Mouse (Mus musculus) midbrain, embryonic 14.5 days (tissue): ENCODE measurements around the gene Tmem37. TPM values are rescaled to one million over a fixed set of nuclear protein-coding genes. Genes with fewer than 3 reads are reported as not detected.

Experiments used
- ATAC-seq: fragments of 200-750 bp; cut with Nextera tagmentation; 2 replicates; pipeline ENCODE4 v1.8.0; 2017; ENCODE audit warnings: moderate number of reproducible peaks, moderate library complexity; ENCODE audit not compliant: low FRiP score, low TSS enrichment
- DNase-seq: peaks from one replicate; pipeline ENCODE4 v3.0.0-alpha.2; 2015
- H3K27ac ChIP-seq: fragments of 300-500 bp; sonication (generic); replicated peaks from 2 replicates; pipeline ENCODE4 v1.5.1; 2014; ENCODE audit warnings: mild to moderate bottlenecking, low read depth, low read length, moderate library complexity
- H3K27me3 ChIP-seq: fragments of 300-500 bp; sonication (generic); 2 replicates; pipeline ENCODE4 v1.6.1; 2014; ENCODE audit warnings: low read length, control low read depth, mixed read lengths; ENCODE audit not compliant: control insufficient read depth, insufficient read depth
- H3K36me3 ChIP-seq: fragments of 300-500 bp; sonication (generic); 2 replicates; pipeline ENCODE4 v1.6.1; 2014; ENCODE audit warnings: low read length, control low read depth; ENCODE audit not compliant: control insufficient read depth, insufficient read depth
- H3K4me1 ChIP-seq: fragments of 300-500 bp; sonication (generic); 2 replicates; pipeline ENCODE4 v1.6.1; 2014; ENCODE audit warnings: mild to moderate bottlenecking, antibody characterized with exemption, low read length, control low read depth; ENCODE audit not compliant: control insufficient read depth, insufficient read depth
- H3K4me2 ChIP-seq: fragments of 300-500 bp; sonication (generic); 2 replicates; pipeline ENCODE4 v1.6.1; 2014; ENCODE audit warnings: mild to moderate bottlenecking, low read length, moderate library complexity
- H3K4me3 ChIP-seq: fragments of 300-500 bp; sonication (generic); replicated peaks from 2 replicates; pipeline ENCODE4 v1.5.1; 2014; ENCODE audit warnings: low read depth, low read length
- H3K9ac ChIP-seq: fragments of 300-500 bp; sonication (generic); replicated peaks from 2 replicates; pipeline ENCODE4 v1.6.1; 2014; ENCODE audit warnings: mild to moderate bottlenecking, low read length, moderate library complexity
- H3K9me3 ChIP-seq: fragments of 300-500 bp; sonication (generic); 2 replicates; pipeline ENCODE4 v1.6.1; 2016; ENCODE audit warnings: low read length, control low read depth, mixed read lengths; ENCODE audit not compliant: control insufficient read depth
- WGBS: fragments of 180-500 bp; shearing (Covaris S2); extraction: QIAGEN DNeasy Blood & Tissue Kit; methylation state at CpG from one replicate; pipeline ENCODE4 v1.1.7; 2014; 5-methylcytosine and 5-hydroxymethylcytosine counted together
- polyA plus RNA-seq: library from polyadenylated mRNA; unstranded; fragments of >200 nt; fragmentation: Nextera tagmentation; extraction: Ambion mirVana; gene quantifications from 2 replicates; pipeline ENCODE4 v1.2.1, GENCODE M21; 2014

The Tmem37 gene
- polyA plus RNA-seq, 1 experiment from 2014 or later = 7.4 TPM

DNA sequence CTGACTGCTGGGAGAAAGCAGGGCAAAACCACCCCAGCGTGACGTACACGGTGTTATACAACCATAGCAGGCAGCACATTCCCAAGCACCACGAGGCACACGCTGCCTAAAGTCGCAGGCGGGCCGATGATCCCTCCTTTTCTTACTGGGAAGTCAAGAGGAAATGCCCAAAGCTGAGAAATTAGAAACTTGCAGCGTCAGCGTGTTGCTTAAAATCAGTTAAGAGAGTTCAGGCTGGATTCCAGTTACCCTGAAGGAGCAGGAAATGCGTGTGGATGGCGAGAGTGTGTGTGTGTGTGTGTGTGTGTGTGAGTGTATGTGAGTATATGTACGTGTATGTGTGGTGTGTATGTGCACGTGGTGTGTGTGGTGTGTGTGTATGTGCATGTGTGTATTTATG lies 16.8 kb downstream of the Tmem37 start:
- no peaks in the 10 kb centered on the region for H3K27me3 ChIP-seq
- ATAC-seq = no peak
- no peak for DNase-seq
- no peaks in the 10 kb centered on the region for H3K36me3 ChIP-seq
- no peaks in the 10 kb centered on the region for H3K9me3 ChIP-seq
- H3K4me3 ChIP-seq = no peak overlapping the region
- no peak overlapping the region for H3K4me2 ChIP-seq
- 81% methylated on average over 14 of the region's 14 CpGs for WGBS
- H3K27ac ChIP-seq = no peak overlapping the region
- no peaks in the 10 kb centered on the region for H3K4me1 ChIP-seq
- no peak overlapping the region for H3K9ac ChIP-seq

DNA sequence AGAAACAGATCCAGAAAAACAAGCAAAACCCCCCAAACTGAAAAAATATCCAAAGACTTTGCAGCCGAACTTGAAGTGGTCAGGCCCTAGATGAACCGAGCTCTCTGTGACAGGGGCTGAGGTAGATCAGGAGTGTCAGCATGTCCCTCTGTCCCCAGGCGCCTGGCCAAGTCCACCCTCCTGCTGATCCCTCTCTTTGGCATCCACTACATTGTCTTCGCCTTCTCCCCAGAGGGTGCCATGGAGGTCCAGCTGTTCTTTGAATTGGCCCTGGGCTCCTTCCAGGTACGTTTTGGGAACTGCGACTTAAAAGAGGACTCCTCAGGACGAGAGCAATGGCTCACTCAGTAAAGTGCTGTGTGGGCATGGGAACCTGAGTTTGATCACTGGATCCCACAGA lies 17.6 kb downstream of the Tmem37 start:
- H3K9ac ChIP-seq = no peak overlapping the region
- WGBS = 64% methylated on average over 7 of the region's 7 CpGs
- DNase-seq = no peak

DNA sequence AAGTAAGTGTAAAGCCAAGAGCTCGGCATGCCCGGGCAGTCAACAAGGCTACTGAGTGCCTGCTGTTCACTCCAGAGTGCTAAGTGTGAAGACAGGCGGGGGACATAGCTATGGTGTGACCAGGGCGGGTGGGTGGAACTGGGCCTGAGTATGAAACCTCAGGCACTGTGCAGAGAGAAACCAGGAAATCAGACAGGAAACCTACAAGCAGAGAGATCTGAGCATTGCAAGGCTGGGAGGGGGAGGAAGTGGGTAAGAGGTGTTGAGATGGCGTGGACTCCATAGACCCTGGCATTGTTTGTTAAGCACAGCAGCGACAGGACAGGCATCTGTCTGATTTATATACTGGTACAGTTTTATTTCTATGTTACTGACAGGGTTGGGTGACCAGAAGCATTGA lies 18.4 kb downstream of the Tmem37 start:
- no peak overlapping the region for H3K4me3 ChIP-seq
- H3K4me2 ChIP-seq = no peak overlapping the region
- H3K27ac ChIP-seq = no peak overlapping the region
- no peak for ATAC-seq
- H3K9ac ChIP-seq = no peak overlapping the region
- no peaks in the 10 kb centered on the region for H3K36me3 ChIP-seq
- no peaks in the 10 kb centered on the region for H3K27me3 ChIP-seq
- no peak for DNase-seq
- H3K9me3 ChIP-seq = no peaks in the 10 kb centered on the region
- no peaks in the 10 kb centered on the region for H3K4me1 ChIP-seq
- 87% methylated on average over 6 of the region's 6 CpGs for WGBS

More for the DNA sequence above, 17.6 kb downstream of the Tmem37 start:
- no peak overlapping the region for H3K4me2 ChIP-seq
- no peak for ATAC-seq
- H3K4me1 ChIP-seq = no peaks in the 10 kb centered on the region
- H3K9me3 ChIP-seq = no peaks in the 10 kb centered on the region
- H3K27me3 ChIP-seq = no peaks in the 10 kb centered on the region
- no peaks in the 10 kb centered on the region for H3K36me3 ChIP-seq
- no peak overlapping the region for H3K27ac ChIP-seq
- no peak overlapping the region for H3K4me3 ChIP-seq

DNA sequence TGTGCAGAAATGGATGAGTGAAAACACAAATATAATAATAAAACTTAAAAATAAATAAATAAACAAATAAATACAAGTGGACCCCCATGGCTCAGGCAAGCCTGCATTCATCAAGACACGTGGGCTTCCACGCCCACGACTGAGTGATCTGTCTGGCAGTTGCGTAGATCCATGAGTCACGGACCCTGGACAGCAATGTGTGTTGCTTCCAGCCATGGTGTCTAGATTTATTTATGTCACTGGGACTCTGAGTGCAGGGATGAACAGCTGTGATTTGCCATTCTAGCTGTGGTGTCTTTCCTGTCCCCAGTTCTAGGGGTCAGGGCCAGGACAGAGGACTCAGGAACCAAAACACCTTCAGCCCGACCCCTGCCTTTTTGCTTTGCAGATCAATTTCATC lies 18.9 kb downstream of the Tmem37 start:
- ATAC-seq (no peak), DNase-seq (no peak)
- no peaks in the 10 kb centered on the region for H3K36me3 ChIP-seq
- H3K27me3 ChIP-seq = no peaks in the 10 kb centered on the region
- H3K9ac ChIP-seq = no peak overlapping the region
- H3K4me3 ChIP-seq = no peak overlapping the region
- WGBS = 95% methylated on average over 6 of the region's 6 CpGs
- no peaks in the 10 kb centered on the region for H3K9me3 ChIP-seq
- no peaks in the 10 kb centered on the region for H3K4me1 ChIP-seq
- no peak overlapping the region for H3K4me2 ChIP-seq
- no peak overlapping the region for H3K27ac ChIP-seq

DNA sequence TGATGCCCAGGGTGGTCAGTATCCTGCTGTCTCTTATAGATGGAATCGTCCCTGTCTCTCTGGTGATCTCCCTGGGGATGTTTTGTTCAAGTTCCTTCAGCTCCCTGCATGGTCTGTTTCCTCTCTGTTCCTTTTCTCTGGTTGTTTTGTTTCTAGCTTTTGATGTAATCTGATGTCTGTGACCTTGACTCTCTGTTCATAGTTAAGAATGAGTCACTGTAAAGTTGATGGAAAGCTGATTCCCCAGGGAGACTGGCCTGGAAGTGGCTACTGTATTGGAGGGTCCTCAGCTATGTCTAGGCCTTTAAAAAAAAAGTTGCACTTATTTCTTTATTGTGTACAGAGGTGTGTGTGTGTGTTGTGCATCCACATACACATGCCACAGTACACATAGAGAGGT lies 22.8 kb downstream of the Tmem37 start:
- WGBS = 22% methylated on average over 1 of the region's 1 CpGs
- no peak overlapping the region for H3K4me2 ChIP-seq
- H3K27ac ChIP-seq = no peak overlapping the region
- ATAC-seq (no peak), DNase-seq (no peak)
- no peaks in the 10 kb centered on the region for H3K9me3 ChIP-seq
- H3K9ac ChIP-seq = no peak overlapping the region
- no peaks in the 10 kb centered on the region for H3K4me1 ChIP-seq
- H3K36me3 ChIP-seq = no peaks in the 10 kb centered on the region
- no peaks in the 10 kb centered on the region for H3K27me3 ChIP-seq
- H3K4me3 ChIP-seq = no peak overlapping the region

DNA sequence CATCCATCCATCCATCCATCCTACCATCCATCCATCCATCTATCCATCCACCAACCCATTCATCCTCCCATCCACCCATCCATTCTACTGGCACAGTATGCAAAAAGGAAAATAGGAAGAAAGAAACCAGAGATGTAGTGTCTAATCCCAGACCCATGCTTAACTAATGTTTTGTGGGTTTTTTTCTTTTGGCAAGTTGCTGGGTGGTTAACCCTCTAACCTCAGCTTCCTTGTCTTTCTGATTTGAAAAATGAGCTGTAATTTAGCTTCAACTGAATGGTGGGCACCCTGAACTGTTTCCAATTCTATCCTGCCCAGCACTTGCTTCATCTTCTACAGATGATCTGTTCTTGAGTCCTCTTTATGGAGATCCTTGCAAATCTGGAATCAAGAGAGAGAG lies 26.5 kb downstream of the Tmem37 start:
- no peaks in the 10 kb centered on the region for H3K4me1 ChIP-seq
- DNase-seq (no peak), ATAC-seq (no peak)
- H3K4me3 ChIP-seq = no peak overlapping the region
- no peak overlapping the region for H3K9ac ChIP-seq
- H3K9me3 ChIP-seq = no peaks in the 10 kb centered on the region
- no peak overlapping the region for H3K27ac ChIP-seq
- H3K27me3 ChIP-seq = no peaks in the 10 kb centered on the region
- H3K4me2 ChIP-seq = no peak overlapping the region
- no peaks in the 10 kb centered on the region for H3K36me3 ChIP-seq

DNA sequence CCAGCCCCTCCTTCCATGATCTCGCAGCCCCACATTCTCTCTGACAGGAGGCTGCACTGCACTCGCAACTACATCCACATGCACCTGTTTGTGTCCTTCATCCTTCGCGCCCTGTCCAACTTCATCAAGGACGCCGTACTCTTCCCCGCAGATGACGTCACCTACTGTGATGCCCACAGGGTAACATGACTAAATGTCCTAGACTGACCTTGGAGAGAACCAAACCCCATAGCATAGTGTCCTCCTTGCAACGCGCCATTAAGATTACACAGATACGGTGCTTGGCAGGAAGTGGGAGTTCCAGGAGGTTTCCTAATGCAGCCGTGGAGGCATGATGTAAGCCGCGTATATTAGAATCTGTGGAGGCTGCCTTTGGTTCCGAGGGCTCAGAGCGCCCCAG lies 29.3 kb downstream of the Tmem37 start:
- H3K27ac ChIP-seq = no peak overlapping the region
- ATAC-seq (no peak), DNase-seq (no peak)
- H3K27me3 ChIP-seq = no peaks in the 10 kb centered on the region
- 92% methylated on average over 16 of the region's 16 CpGs for WGBS
- H3K9me3 ChIP-seq = no peaks in the 10 kb centered on the region
- no peak overlapping the region for H3K4me2 ChIP-seq
- H3K4me1 ChIP-seq = no peaks in the 10 kb centered on the region
- no peak overlapping the region for H3K4me3 ChIP-seq
- H3K36me3 ChIP-seq = no peaks in the 10 kb centered on the region
- H3K9ac ChIP-seq = no peak overlapping the region

DNA sequence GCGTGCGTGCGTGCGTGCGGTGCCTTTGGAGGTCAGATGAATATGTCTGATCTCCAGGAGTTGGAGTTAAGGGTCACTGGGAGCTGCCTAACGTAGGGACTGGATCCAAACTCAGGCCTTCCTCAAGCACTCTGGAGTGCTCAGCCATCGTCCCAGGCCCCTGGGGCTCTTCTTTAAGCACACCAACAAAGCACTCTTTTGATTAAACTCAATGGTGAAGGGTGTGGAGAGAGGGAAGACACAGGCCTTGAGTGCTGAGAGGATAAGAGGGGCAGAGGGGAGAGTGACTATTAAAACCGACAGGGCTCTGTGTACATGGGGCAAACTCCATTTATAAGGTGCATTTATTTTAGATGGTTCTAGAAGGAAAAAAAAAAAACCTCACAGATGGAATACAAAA lies 31.5 kb downstream of the Tmem37 start:
- H3K4me1 ChIP-seq = no peaks in the 10 kb centered on the region
- no peaks in the 10 kb centered on the region for H3K9me3 ChIP-seq
- no peak overlapping the region for H3K4me3 ChIP-seq
- no peaks in the 10 kb centered on the region for H3K36me3 ChIP-seq
- no peak overlapping the region for H3K4me2 ChIP-seq
- 68% methylated on average over 8 of the region's 8 CpGs for WGBS
- DNase-seq = no peak
- H3K9ac ChIP-seq = no peak overlapping the region
- H3K27ac ChIP-seq = no peak overlapping the region
- ATAC-seq = no peak
- no peaks in the 10 kb centered on the region for H3K27me3 ChIP-seq

DNA sequence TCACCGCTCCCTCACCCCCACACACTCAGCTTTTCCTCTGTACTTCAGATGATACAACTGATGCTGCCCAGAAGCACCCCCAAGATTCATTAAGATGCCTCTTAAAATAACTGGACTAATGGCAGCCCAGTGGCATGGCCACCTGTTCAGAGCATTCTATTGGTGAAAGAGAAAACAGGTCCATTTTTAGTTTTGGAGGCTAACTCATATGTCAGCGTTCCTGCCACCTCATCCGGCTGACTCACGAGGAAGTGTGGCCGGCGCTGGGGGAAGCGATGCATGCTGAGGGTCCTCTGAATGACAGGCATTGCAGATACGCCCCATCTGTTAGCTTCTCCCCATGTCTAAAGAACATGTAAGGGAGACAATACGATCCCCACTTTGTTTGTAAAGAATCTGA lies 35.3 kb downstream of the Tmem37 start:
- WGBS = 75% methylated on average over 9 of the region's 9 CpGs

More for the DNA sequence above, 35.3 kb downstream of the Tmem37 start:
- no peaks in the 10 kb centered on the region for H3K36me3 ChIP-seq
- no peak overlapping the region for H3K4me3 ChIP-seq
- H3K4me1 ChIP-seq = no peaks in the 10 kb centered on the region
- H3K27me3 ChIP-seq = no peaks in the 10 kb centered on the region
- H3K9ac ChIP-seq = no peak overlapping the region
- H3K27ac ChIP-seq = no peak overlapping the region
- H3K4me2 ChIP-seq = no peak overlapping the region
- DNase-seq (no peak), ATAC-seq (no peak)
- no peaks in the 10 kb centered on the region for H3K9me3 ChIP-seq
